Mouse (Mus musculus) neural tube, postnatal 0 days (tissue): Measurements from ENCODE around the gene Btbd35f13. TPM values are rescaled to one million over a fixed set of nuclear protein-coding genes. Genes with fewer than 3 reads are reported as not detected.

Experiments
- polyA plus RNA-seq: library from polyadenylated mRNA; unstranded; fragments of >200 nt; fragmentation: Nextera tagmentation; extraction: Ambion mirVana; gene quantifications from 2 replicates; pipeline ENCODE4 v1.2.1, GENCODE M21; 2015

Btbd35f13 gene
- polyA plus RNA-seq = not detected in 2 replicates

GRCm38 (mm10) chrX:33656872-33657271, at the start of gene Btbd35f13:
Gene Btbd35f13 (plus strand): TSS chrX:33657172.

GRCm38 (mm10) chrX:33702249-33702648, 45.3 kb downstream of the Btbd35f13 start, which contains the start of gene Btbd35f14:
Gene Btbd35f14 (minus strand): TSS chrX:33702349.

Other genes with a start within 250 kb of the Btbd35f13 start
- gene Btbd35f15, start 79.9 kb upstream of the Btbd35f13 start, polyA plus RNA-seq = not detected in 2 replicates
- not detected in 2 replicates for gene Btbd35f14, start 45.2 kb downstream of the Btbd35f13 start, polyA plus RNA-seq